Mouse (Mus musculus) cerebellum, postnatal 25 days (tissue): Measurements from ENCODE around the gene Atp7b.

Experiments
- DNase-seq, 2 experiments: peaks; one replicate each; pipeline ENCODE4 v3.0.0; 2021; ENCODE audit warnings: mixed read lengths in 2 of 2

The Atp7b gene

GRCm38 (mm10) chr8:22059821-22060445 lies at the start of gene Atp7b:
Gene Atp7b, minus strand, starts transcription at chr8:22060305.
- DNase-seq: no peak

DNA sequence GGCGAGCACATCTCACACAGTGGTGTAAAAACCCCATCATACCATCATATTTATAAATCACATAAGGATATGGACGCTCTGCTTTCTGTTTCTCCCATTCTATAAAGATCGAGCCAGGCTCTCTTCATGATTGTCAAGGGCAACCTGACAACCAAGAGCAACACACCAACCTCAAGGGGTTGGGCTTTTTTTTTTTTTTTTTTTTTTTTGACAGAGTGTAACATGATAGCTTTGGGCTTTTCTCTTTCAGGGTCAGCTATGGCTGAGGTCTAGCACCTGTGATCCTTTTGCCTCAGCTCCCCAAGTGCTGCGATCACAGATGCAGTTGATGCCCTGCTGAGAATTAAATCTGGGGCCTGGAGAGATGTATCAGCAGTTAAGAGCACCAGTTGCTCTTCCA lies 46.9 kb upstream of the Atp7b start:
- DNase-seq: no peak

- DNase-seq: no peak
Measured at GRCm38 (mm10) chr8:22091568-22091967, 31.5 kb upstream of the Atp7b start.

DNA sequence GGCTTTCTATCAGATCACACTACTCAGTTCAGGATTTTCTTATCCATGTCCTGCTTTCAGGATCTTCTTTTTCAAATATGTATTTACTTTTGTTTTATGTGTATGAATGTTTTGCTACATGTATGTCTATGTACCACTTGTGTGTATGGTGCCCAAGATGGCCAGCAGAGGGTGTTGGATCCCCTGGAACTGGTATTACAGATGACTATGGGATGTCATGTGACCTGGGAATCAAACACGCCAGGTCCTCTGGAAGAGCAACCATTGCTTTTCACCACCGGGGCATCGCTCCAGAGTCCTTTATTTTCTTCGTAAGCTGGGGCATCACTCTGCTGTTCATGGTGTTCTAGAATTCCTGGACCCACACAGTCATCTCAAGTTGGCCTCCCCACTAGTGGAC lies 29.1 kb upstream of the Atp7b start:
- DNase-seq: no peak

DNA sequence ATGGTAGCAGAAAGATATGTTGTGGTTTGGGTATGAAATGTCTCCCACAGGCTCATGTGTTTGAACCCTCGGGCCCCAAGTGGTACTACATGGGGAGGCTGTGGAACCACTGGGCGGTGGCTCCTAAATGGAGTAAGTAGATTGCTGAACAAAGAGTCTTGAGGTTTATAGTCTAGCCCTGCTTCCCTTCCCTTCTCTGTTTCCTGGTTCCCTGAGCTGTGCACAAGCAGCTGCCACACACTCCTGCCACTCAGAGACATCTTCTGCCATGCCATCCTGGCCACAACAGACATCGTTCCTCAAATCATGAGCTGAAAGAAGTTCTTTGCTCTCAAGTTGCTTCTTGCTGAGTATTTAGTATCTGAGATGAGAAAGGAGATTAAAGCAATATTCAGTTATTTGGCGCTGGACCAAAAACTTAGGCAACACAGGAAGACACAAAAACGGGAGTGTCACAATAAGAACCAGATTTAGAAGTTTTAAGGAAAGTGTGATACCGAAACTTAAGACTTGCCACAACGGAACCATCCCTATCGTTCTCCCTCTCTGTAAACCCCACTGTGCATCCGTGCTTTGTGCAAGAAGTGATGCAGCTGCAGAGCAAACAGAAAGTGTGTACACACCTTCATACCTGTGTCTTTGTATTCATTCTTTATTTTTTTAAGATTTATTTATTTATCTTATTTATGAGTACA lies 19.4 kb upstream of the Atp7b start:
- no peak for DNase-seq

- no peak for DNase-seq
Measured at GRCm38 (mm10) chr8:22061126-22061525, 1.0 kb upstream of the Atp7b start.

DNA sequence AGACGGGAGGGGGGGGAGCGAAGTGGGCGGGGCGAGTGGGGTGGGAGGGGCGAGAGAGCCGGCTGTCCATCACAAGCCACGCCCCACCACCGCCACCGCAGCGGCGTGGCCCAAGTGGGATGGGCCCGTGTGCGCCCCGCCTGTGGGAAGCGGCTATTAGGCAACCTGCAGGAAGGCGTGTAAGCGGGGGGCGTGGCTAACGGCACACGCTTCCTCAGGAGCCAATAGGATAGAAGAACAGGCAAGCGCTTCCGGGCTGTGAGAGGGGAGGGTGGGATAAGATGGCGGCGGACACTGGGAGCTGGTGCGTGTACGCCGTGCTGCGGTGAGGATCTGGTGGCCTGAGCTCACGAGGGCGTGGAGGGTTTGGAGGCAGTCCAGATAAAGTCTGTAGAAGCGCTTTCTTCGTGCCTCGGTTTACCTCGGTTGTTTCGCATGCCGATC lies 363 bp upstream of the Atp7b start, which contains the start of gene Alg11:
TSS of gene Alg11 (plus strand) at position 276 of the 444 bp plus-strand sequence.
- peak; percentile 94 to 99 for DNase-seq

- no peak for DNase-seq
Measured at GRCm38 (mm10) chr8:22059153-22059738, 859 bp downstream of the Atp7b start.

DNA sequence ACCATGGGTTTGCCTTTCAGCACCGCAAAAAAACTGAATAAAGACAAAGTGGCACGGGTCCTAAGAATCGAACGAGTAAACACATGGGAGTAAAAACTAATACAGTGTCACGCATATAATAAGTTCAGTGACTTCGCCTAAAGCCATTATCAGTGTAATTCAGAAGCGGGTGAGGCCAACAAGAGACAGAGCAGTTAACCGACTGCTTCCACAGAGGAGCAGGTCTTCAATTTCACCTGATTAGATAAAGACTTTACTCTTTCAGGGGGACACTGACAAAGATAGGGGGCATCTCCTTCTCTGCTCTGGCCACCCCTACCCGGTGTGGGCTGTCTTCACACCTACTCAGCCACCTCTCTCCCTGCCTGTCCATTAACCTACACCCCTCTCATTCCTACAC lies 1.7 kb downstream of the Atp7b start:
- DNase-seq: no peak

DNA sequence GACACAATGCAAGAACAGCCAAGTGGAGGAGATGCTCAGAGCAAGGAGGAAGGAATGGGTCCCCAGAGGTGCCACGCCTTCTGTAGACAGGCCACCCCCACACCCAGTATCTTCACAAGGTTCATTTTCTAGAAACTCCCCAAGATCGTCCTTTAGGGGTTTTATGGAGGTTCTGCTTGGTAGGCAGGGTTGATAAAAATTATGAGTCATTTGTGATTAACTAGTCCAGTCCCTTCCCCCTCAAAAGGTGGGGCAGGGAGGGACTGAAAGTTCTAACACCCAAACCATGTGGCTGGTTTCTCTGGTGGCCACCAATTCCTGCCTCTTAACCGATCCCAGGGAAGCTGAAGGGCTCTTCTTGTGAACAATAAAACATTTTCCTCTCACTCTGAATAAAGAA lies 3.3 kb downstream of the Atp7b start:
- no peak for DNase-seq

DNA sequence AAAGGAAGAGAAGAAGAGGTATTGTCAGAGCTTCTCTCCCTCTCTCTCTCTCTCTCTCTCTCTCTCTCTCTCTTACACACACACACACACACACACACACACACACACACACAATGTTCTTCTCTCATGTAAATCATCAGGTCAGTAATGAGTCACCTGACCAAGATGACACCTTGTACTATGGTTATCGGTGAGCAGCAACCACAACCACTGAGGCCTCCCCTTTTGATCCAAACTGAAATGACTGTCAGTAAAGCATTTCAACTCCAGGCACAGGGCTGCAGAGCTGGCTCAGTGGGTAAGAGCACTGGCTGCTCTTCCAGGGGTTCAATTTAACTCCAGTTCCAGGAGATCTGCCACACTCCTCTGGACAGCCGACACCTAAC lies 4.6 kb downstream of the Atp7b start:
- DNase-seq: no peak

GRCm38 (mm10) chr8:22054674-22055491 lies 5.2 kb downstream of the Atp7b start:
- no peak for DNase-seq

DNA sequence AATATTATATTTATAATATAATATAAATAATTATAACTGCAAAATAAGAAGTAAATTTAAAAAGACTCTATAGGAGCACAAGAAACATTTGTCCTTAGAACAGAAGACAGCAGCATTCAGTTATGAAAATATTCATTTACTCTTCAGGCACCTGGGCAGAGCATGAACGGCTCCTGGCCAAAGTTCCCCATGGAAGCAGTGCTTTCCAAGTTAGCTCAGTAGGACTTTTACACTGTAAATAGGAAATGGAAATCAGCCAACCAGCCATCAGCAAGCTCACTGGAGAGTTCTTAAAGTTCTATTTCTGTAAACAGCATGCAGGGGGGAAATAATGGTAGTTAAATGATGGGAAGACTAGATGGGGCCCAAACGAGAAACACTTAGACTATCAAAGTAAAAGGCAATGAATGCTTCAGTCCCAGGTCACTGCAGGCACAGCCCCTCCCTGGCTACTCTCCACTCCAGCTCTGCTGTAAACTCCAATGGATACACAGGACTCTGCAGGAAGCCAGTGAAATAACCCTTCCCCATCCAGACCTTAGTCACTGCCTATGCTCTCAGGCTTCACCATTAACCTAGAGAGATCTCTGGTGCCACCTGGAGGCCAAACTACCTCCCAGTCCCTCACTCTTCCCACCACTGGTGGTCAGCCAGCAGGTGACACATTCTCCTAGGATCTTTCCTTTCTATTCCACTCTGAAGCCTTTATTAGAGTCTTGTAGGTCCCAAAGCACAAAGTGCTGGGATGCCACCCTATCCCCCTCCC lies 12.2 kb downstream of the Atp7b start:
- peak; percentile 58 to 78 for DNase-seq

- no peak for DNase-seq
Measured at GRCm38 (mm10) chr8:22043706-22044105, 16.4 kb downstream of the Atp7b start.

GRCm38 (mm10) chr8:22042515-22042914 lies 17.6 kb downstream of the Atp7b start:
- no peak for DNase-seq

- no peak for DNase-seq
Measured at GRCm38 (mm10) chr8:22040153-22040509, 20.0 kb downstream of the Atp7b start.

GRCm38 (mm10) chr8:22039468-22040152 lies 20.5 kb downstream of the Atp7b start:
- no peak for DNase-seq

DNA sequence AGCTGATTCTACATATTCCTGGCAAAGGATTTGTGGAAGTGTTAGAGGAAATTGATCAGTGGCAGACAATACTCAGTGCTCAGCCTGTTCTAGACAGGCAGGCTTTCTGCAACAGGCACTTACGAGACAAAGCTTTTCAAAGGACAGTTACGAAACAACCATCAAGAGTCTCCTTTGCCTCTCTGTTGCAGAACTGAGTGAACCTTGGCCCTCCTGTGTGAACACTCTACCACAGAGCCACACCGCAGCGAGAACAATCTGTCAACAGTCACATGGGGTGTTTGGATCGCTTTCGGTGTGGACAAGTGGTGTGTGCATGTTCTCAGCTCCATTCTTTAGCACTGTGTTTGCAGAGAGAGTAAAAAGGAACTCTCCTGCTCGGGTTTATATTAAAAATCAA lies 23.1 kb downstream of the Atp7b start:
- no peak for DNase-seq

DNA sequence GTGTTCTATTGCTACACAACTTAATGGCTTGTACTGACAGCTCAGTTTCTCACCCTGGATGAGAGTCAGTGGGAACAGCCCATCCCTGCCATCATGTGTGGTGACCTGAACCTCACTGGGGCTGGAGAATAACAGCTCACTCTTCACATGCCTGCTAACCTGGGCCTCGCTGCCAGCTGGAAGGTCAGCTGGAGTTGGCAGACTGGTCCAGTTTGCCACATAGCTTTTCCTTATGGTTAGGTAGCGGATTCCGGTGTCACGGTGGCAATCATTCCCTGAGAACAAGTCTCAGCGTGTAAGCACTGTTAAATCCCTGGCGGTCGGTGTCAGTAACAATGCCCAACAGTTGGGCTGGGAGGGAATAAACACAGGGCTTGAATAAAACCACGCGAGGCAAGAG lies 24.0 kb downstream of the Atp7b start:
- DNase-seq: peak; percentile 17 to 28

GRCm38 (mm10) chr8:22030990-22031389 lies 29.1 kb downstream of the Atp7b start:
- no peak for DNase-seq

GRCm38 (mm10) chr8:22028973-22029372 lies 31.1 kb downstream of the Atp7b start:
- DNase-seq: no peak

DNA sequence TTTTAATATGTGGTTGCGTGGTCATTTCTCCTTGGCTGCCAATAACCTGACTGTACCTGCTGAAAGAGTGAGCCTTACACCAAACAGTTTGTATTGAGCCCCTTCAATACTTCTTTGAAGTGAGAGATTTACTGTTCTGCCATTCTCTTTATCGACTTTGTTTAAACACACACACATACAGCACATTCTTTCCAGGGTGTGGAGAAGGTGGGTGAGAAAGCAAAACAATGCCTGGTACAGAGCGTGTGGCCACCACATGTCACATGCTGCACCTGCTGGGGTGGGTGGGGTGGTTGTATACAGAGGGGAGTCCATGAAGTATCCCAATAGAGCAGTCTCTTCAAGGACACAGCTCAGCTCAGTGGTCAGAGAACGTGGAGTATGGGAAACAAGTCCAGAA lies 34.9 kb downstream of the Atp7b start:
- DNase-seq: no peak
